Mouse (Mus musculus): ENCODE measurements at regions not wholly inside any gene's neighbourhood (a gene's known extent, or its start where the extent isn't known, plus 50 kb on each side); places are given as distances from the start of the nearest gene placed in this dataset.

DNA sequence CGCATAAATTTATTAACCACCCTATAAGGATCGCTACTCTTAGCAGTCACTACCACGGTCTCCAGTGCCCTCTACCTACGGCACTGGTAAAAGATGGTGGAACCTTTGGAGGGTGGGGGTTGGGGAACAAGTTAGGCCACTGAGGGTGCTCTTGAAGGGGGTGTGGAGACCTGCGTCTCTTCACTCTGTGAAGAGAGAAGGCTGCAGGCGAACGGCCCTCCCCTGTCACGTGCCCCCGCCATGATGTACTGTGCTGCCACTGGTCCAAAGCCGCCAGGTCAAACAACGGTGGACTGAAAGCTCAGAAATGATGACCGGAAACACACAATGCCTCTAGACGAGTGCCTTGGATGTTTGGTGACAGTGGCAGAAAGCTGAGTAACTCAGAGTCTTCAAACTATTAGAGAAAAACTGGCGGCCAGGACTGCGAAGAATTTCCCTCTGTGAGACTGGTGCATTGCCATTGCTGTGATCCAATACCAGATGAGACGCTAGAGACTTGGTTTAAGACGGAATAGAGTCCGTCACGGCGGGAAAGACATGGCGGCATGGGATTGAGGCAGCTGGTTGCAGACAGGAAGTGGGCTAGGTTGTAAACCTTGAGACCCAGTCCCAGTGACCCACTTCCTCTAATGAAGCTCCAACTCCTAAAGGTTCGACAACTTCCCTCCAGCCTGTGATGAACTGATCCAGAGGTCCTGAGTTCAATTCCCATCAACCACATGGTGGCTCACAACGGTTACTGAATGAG is 130.2 kb downstream of the Spata18 start:
- TF ChIP-seq CTCF (IDR thresholded peaks at IDR 0.05; ENCODE audit: low read depth) (no peak), EP300 (optimal IDR thresholded peaks at IDR 0.05) (no peak)

Measured in stomach, postnatal 0 days (tissue).